Mouse (Mus musculus) intestine, embryonic 16.5 days (tissue): ENCODE measurements at regions not wholly inside any gene's neighbourhood (a gene's known extent, or its start where the extent isn't known, plus 50 kb on each side); places are given as distances from the start of the nearest gene placed in this dataset.

ENCODE experiments used
- ATAC-seq: fragments of 200-750 bp; cut with Nextera tagmentation; 2 replicates; pipeline ENCODE4 v1.8.0; 2017; ENCODE audit warnings: moderate TSS enrichment, moderate library complexity
- H3K27ac ChIP-seq: fragments of 300-500 bp; sonication (generic); 2 replicates; pipeline ENCODE4 v1.5.1; 2014; ENCODE audit warnings: mild to moderate bottlenecking, low read length
- H3K27me3 ChIP-seq: fragments of 300-500 bp; sonication (generic); replicated peaks from 2 replicates; pipeline ENCODE4 v1.6.1; 2014; ENCODE audit warnings: low read length, control low read depth, mixed read lengths; ENCODE audit not compliant: control insufficient read depth, insufficient read depth
- H3K36me3 ChIP-seq: fragments of 300-500 bp; sonication (generic); 2 replicates; pipeline ENCODE4 v1.6.1; 2014; ENCODE audit warnings: low read length, control low read depth; ENCODE audit not compliant: control insufficient read depth, insufficient read depth
- H3K4me1 ChIP-seq: fragments of 300-500 bp; sonication (generic); 2 replicates; pipeline ENCODE4 v1.6.1; 2014; ENCODE audit warnings: low read length, control low read depth, mixed read lengths; ENCODE audit not compliant: control insufficient read depth, insufficient read depth
- H3K4me2 ChIP-seq: fragments of 300-500 bp; sonication (generic); 2 replicates; pipeline ENCODE4 v1.6.1; 2014; ENCODE audit warnings: low read depth, low read length, control low read depth
- H3K4me3 ChIP-seq: fragments of 300-500 bp; sonication (generic); 2 replicates; pipeline ENCODE4 v1.5.1; 2014; ENCODE audit warnings: mild to moderate bottlenecking, low read length
- H3K9ac ChIP-seq: fragments of 300-500 bp; sonication (generic); 2 replicates; pipeline ENCODE4 v1.6.1; 2014; ENCODE audit warnings: low read depth, low read length
- H3K9me3 ChIP-seq: fragments of 300-500 bp; sonication (generic); 2 replicates; pipeline ENCODE4 v1.6.1; 2016; ENCODE audit warnings: low read length, control low read depth; ENCODE audit not compliant: control insufficient read depth
- WGBS: fragments of 180-500 bp; shearing (Covaris S2); extraction: QIAGEN DNeasy Blood & Tissue Kit; methylation state at CpG from one replicate; pipeline ENCODE4 v1.1.7; 2014; 5-methylcytosine and 5-hydroxymethylcytosine counted together

- no peak overlapping the region for H3K27ac ChIP-seq
- no peak overlapping the region for H3K9ac ChIP-seq
- H3K27me3 ChIP-seq: no peaks in the 10 kb centered on the region
- ATAC-seq: no peak
- no peaks in the 10 kb centered on the region for H3K9me3 ChIP-seq
- H3K36me3 ChIP-seq: no peaks in the 10 kb centered on the region
- no peak overlapping the region; the same call in 1 of the 2 replicates for H3K4me2 ChIP-seq
- 43% methylated on average over 8 of the region's 8 CpGs for WGBS
- H3K4me1 ChIP-seq: no peaks in the 10 kb centered on the region
- H3K4me3 ChIP-seq: no peak overlapping the region
These were observed 117.3 kb downstream of the Anapc10 start for GRCm38 (mm10) chr8:79828763-79829542.

GRCm38 (mm10) chr8:79829543-79829890 is 117.9 kb downstream of the Anapc10 start:
- H3K36me3 ChIP-seq: no peaks in the 10 kb centered on the region
- no peak overlapping the region; the same call in 1 of the 2 replicates for H3K4me2 ChIP-seq
- no peak for ATAC-seq
- H3K9ac ChIP-seq: no peak overlapping the region
- WGBS: 45% methylated on average over 11 of the region's 11 CpGs
- H3K4me3 ChIP-seq: no peak overlapping the region
- H3K27me3 ChIP-seq: no peaks in the 10 kb centered on the region
- no peaks in the 10 kb centered on the region for H3K4me1 ChIP-seq
- no peaks in the 10 kb centered on the region for H3K9me3 ChIP-seq
- no peak overlapping the region for H3K27ac ChIP-seq

GRCm38 (mm10) chr8:79829941-79830633 is 118.5 kb downstream of the Anapc10 start:
- no peaks in the 10 kb centered on the region for H3K4me1 ChIP-seq
- no peak overlapping the region for H3K27ac ChIP-seq
- H3K27me3 ChIP-seq: no peaks in the 10 kb centered on the region
- no peak overlapping the region for H3K4me3 ChIP-seq
- ATAC-seq: no peak
- peak overlapping the region; percentile 20; the same call in 1 of the 2 replicates for H3K4me2 ChIP-seq
- no peak overlapping the region for H3K9ac ChIP-seq
- no peaks in the 10 kb centered on the region for H3K9me3 ChIP-seq
- WGBS: 44% methylated on average over 19 of the region's 19 CpGs
- no peaks in the 10 kb centered on the region for H3K36me3 ChIP-seq

GRCm38 (mm10) chr8:79838961-79839360 is 127.3 kb downstream of the Anapc10 start:
- 89% methylated on average over 1 of the region's 1 CpGs for WGBS
- ATAC-seq: no peak
- H3K27me3 ChIP-seq: no peaks in the 10 kb centered on the region
- no peak overlapping the region for H3K27ac ChIP-seq
- H3K9me3 ChIP-seq: no peaks in the 10 kb centered on the region
- no peak overlapping the region for H3K4me2 ChIP-seq
- no peaks in the 10 kb centered on the region for H3K4me1 ChIP-seq
- H3K36me3 ChIP-seq: no peaks in the 10 kb centered on the region
- H3K9ac ChIP-seq: no peak overlapping the region
- H3K4me3 ChIP-seq: no peak overlapping the region

GRCm38 (mm10) chr8:79849982-79850514 is 138.4 kb downstream of the Anapc10 start:
- Histone ChIP-seq H3K4me3 (no peak overlapping the region), H3K27ac (no peak overlapping the region), H3K4me1 (no peaks in the 10 kb centered on the region), H3K9me3 (no peaks in the 10 kb centered on the region), H3K36me3 (no peaks in the 10 kb centered on the region), H3K4me2 (no peak overlapping the region), H3K27me3 (no peaks in the 10 kb centered on the region), H3K9ac (no peak overlapping the region)
- no peak for ATAC-seq
- WGBS: 72% methylated on average over 7 of the region's 7 CpGs

GRCm38 (mm10) chr8:79850519-79850918 is 138.9 kb downstream of the Anapc10 start:
- Histone ChIP-seq H3K4me3 (no peak overlapping the region), H3K27me3 (no peaks in the 10 kb centered on the region), H3K9ac (no peak overlapping the region), H3K36me3 (no peaks in the 10 kb centered on the region), H3K27ac (no peak overlapping the region), H3K4me1 (no peaks in the 10 kb centered on the region), H3K4me2 (no peak overlapping the region), H3K9me3 (no peaks in the 10 kb centered on the region)
- WGBS: 60% methylated on average over 6 of the region's 6 CpGs
- no peak for ATAC-seq

GRCm38 (mm10) chr8:79872416-79873077 is 160.9 kb downstream of the Anapc10 start:
- H3K27ac ChIP-seq: no peak overlapping the region
- no peak overlapping the region for H3K4me3 ChIP-seq
- H3K9me3 ChIP-seq: no peaks in the 10 kb centered on the region
- no peak overlapping the region for H3K4me2 ChIP-seq
- no peak for ATAC-seq
- no peaks in the 10 kb centered on the region for H3K27me3 ChIP-seq
- no peaks in the 10 kb centered on the region for H3K36me3 ChIP-seq
- no peak overlapping the region for H3K9ac ChIP-seq
- WGBS: 64% methylated on average over 7 of the region's 7 CpGs
- H3K4me1 ChIP-seq: no peaks in the 10 kb centered on the region

GRCm38 (mm10) chr8:79907971-79908370 is 149.8 kb downstream of the Hhip start:
- WGBS: 69% methylated on average over 6 of the region's 6 CpGs
- H3K4me1 ChIP-seq: no peaks in the 10 kb centered on the region
- H3K9ac ChIP-seq: no peak overlapping the region
- H3K36me3 ChIP-seq: no peaks in the 10 kb centered on the region
- ATAC-seq: no peak
- no peaks in the 10 kb centered on the region for H3K9me3 ChIP-seq
- no peaks in the 10 kb centered on the region for H3K27me3 ChIP-seq
- H3K4me2 ChIP-seq: no peak overlapping the region
- H3K27ac ChIP-seq: no peak overlapping the region
- no peak overlapping the region for H3K4me3 ChIP-seq
